Mouse (Mus musculus): ENCODE measurements at regions not wholly inside any gene's neighbourhood (a gene's known extent, or its start where the extent isn't known, plus 50 kb on each side); places are given as distances from the start of the nearest gene placed in this dataset.

GRCm38 (mm10) chr16:30703831-30704230 is 104.3 kb downstream of the Fam43a start:
- TF ChIP-seq CTCF (IDR thresholded peaks at IDR 0.05; ENCODE audit: low read depth) = no peak
- no peak for TF ChIP-seq EP300 (IDR thresholded peaks at IDR 0.05; ENCODE audit: low read depth)

Measured in liver, postnatal 0 days (tissue).